1 mouse cellular context compared by ENCODE assay signal in the genomic region with DNA sequence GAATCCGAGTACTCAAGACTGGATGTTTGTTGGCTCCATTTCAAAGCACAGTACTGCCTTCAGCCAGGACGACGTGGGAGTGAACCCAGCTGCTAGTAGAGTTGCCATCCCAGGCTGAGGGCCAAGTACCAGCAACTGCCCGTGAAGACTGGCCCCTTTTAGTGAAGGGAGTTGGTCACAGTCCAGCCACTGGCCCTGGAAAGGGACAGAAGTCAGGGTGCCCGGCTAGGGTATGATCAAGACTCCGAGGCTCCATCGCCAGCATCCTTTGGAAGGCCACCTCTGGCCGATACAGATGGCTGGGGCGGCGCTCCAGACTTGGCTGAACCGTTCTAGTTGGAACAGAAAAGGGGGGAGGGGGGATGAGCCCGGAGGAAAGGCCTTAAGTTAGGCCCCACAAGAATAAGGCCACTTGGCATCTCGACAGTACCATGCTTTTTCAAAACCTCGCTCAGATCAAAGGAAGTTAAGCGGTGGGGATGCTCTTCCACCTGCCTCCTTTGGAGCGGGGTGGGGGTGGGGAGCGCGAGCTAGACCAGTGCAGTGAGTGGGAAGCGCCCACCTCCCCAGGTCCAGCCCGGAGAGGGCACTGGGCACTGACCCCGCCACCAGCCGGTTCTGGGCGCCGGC.
TF ChIP-seq lines count a peak whose summit lies in the region.

No protein-coding gene starts in this region.

TF ChIP-seq in ES-E14, 5 proteins besides CTCF, POLR2A, EP300 and RAD21:
- no peak for TF ChIP-seq CHD2 (IDR thresholded peaks at IDR 0.05; ENCODE audit: low read depth, low read length)
- no peak for TF ChIP-seq MAFK (IDR thresholded peaks at IDR 0.05; ENCODE audit: insufficient read depth, low read depth, low read length)
- TF ChIP-seq ZC3H11A (IDR thresholded peaks at IDR 0.05; ENCODE audit: borderline replicate concordance, low read depth, low read length): no peak
- TF ChIP-seq HCFC1 (IDR thresholded peaks at IDR 0.05; ENCODE audit: borderline replicate concordance, insufficient read depth, low read length): no peak
- no peak for TF ChIP-seq ZNF384 (IDR thresholded peaks at IDR 0.05; ENCODE audit: low read depth, low read length)
